Mouse (Mus musculus): ENCODE results near the gene Plcb2.

Gene Plcb2

GRCm38 (mm10) chr2:118709655-118710221 lies 18.5 kb downstream of the Plcb2 start:
- no peak for DNase-seq

- DNase-seq, result no peak
Observed at GRCm38 (mm10) chr2:118708472-118708871, 19.8 kb downstream of the Plcb2 start.

GRCm38 (mm10) chr2:118706436-118706835 lies 21.8 kb downstream of the Plcb2 start:
- no peak for DNase-seq

DNA sequence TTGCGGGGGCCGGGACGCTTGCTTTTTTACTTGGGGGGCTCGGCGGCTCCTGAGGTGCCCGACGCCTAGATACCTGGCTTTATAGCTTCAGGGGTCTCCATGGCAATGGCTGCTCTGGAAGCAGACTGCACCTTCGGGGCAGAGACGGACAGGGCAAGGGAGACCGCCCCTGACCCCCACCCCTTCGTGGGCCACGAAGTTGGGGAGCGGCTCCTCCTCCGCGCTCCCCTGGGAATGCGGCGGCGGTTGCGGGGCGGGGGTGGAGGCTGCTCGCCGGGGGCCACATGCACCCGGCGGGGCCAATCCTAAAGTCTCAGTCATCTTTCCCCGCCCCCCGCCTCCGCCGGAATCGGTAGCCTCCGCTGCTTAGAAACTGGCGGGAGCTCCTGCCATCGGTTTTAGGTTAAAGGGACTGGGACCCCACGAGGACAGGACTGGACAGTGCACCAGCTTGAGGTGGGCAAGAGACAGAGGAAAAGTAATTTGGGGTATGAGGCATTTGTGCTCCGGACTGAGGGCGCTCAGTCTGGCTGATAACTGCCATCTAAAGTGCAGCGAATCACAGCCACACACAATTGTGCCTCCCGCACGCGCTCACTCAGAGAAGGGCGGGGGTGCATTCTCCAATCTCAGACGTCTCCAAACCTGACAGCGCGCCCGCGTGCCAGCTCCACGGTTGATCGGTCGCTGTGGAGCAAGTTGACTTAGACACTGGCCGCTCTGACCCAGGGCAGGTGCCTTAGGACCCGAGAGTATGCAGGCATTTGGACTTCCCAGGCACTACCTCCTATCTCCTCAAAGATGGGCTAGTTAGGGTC lies 24.1 kb downstream of the Plcb2 start, which contains the start of gene Ankrd63:
TSS of gene Ankrd63 (minus strand) at position 51 of the 818 bp plus-strand sequence.
- DNase-seq, result no peak

- DNase-seq, result no peak
Observed at GRCm38 (mm10) chr2:118702883-118703761, 25.1 kb downstream of the Plcb2 start.

- DNase-seq, result no peak
Observed at GRCm38 (mm10) chr2:118701971-118702882, 26.0 kb downstream of the Plcb2 start.

- DNase-seq, result no peak
Observed at GRCm38 (mm10) chr2:118701161-118701560, 27.1 kb downstream of the Plcb2 start.

GRCm38 (mm10) chr2:118700179-118701062 lies 27.8 kb downstream of the Plcb2 start:
- peak; percentile 54 for DNase-seq

DNA sequence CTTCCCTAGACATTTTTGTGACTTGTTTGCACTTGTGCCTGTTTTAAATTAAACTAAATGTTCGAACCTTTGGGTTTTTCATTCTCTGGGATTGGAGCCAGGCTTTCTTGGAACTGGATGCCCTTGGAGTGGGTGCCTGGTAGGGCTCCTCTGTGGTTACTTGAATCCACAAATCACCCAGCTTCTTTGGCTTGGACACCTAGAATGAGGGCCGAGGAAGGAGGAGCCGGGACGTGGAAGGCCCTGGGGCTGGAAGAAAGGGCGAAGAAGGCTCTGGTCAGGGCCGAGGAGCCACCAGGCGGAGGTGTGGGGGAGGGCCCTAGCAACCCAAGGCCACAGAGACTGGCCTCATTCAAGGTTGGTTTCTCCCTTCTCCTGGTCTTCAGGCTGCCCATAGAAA lies 30.3 kb downstream of the Plcb2 start:
- DNase-seq, result no peak

DNA sequence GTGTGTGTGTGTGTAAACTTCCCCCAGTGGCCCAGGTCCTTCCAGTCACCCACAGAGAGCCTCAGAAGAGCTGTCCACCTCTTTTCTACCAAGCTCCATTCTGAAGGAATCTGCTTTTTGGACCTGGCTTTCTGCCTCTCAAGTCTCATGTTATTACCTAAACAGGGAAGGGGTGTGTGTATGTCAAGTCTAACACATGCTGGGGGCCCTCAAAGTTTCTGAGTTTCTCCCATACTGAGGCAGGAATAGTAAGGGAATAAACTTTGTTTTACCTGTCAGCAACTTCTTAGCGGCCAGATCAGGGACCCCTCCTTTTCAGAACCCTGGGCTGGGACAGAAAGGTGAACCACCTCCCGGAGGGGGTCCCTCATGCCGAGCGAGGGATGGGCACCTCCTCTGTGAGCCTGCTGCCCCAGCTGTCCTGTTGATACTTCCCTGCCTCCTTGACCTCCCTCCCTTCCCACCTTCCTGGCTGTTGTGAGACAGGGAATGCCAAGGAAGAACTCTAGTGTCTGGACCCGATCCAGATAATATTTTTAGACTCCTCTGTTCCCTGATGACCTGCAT lies 30.8 kb downstream of the Plcb2 start:
- no peak for DNase-seq

- DNase-seq, result peak; percentile 21
Observed at GRCm38 (mm10) chr2:118696451-118697308, 31.6 kb downstream of the Plcb2 start.

DNA sequence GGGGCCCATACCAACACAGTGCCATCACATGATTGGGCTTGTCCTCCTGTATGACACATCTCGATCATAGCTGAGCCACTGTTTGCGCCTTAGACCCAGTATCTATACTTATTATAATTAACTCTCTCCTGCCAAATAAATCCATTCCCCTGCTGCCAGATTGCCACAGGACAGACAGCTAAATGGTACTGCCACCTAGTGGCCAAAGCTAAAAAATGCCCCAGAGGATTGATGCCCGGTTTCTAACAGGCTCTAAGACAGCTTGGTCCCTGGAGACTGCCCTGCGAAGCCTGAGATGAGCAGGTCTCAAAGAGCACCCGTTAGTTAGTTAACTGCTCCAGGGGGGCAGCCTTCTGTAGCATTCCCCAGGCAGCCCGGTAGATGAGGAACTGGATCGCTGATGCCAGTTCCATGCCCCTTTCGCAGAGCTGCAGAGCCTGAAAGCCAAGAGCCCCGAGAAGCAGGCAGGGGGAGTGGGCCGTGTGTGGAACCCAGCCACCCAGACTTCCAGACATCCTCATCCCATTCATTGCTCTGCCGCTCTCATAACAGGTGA lies 32.5 kb downstream of the Plcb2 start:
- peak; percentile 58 for DNase-seq

DNA sequence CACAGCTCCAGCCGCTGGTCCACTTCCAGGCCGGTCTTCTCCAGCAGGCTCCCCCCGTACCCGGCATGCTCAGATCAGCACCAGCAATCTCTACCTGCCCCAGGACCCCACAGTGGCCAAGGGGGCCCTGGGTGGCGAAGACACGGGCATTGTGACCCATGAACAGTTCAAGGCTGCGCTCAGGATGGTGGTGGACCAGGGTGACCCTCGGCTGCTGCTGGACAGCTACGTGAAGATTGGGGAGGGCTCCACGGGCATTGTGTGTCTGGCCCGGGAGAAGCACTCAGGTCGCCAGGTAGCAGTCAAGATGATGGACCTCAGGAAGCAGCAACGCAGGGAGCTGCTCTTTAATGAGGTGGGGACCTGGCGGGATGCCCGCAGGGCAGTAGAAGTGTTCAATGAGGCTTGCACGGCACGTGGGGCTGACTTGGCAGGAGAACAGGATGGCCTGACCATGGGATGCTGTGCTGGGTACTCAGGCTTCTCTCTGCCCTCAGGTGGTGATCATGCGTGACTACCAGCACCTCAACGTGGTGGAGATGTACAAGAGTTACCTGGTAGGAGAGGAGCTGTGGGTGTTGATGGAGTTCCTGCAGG lies 34.8 kb downstream of the Plcb2 start:
- DNase-seq, result no peak

DNA sequence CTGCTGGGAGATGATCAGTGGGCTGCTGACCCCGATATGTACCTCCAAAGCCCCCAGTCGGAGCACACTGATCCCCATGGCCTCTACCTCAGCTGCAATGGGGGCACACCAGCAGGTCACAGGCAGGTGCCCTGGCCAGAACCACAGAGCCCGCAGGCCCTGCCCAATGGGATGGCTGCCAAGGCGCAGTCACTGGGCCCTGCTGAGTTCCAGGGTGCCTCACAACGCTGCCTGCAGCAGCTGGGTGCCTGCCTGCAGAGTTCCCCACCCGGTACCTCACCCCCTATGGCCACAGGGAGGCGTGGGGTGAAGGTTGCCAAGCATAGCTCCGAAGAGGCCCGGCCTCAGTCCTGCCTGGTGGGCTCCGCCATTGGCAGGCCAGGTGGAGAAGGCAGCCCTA lies 38.4 kb downstream of the Plcb2 start:
- no peak for DNase-seq

GRCm38 (mm10) chr2:118687791-118688190 lies 40.4 kb downstream of the Plcb2 start:
- DNase-seq, result no peak

DNA sequence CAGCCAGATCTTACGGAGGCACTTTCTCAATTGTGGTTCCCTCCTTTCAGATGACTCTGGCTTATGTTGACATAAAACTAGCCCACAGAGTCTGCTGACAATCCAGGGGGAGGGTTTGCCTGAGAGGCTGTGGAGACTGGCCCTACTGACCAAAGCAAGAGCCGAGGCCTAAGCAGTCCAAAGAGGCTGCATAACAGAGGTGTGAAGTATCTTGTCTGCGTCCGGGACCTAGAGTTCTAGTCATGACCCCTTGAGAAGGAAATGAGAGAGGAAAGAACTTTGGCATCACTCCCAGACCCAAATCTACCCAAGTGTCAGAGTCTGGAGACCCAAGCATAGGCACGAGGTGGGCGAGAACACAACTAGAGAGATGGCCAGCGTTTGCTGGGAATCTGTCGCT lies 41.5 kb downstream of the Plcb2 start:
- DNase-seq, result no peak

GRCm38 (mm10) chr2:118685088-118685487 lies 43.1 kb downstream of the Plcb2 start:
- no peak for DNase-seq

DNA sequence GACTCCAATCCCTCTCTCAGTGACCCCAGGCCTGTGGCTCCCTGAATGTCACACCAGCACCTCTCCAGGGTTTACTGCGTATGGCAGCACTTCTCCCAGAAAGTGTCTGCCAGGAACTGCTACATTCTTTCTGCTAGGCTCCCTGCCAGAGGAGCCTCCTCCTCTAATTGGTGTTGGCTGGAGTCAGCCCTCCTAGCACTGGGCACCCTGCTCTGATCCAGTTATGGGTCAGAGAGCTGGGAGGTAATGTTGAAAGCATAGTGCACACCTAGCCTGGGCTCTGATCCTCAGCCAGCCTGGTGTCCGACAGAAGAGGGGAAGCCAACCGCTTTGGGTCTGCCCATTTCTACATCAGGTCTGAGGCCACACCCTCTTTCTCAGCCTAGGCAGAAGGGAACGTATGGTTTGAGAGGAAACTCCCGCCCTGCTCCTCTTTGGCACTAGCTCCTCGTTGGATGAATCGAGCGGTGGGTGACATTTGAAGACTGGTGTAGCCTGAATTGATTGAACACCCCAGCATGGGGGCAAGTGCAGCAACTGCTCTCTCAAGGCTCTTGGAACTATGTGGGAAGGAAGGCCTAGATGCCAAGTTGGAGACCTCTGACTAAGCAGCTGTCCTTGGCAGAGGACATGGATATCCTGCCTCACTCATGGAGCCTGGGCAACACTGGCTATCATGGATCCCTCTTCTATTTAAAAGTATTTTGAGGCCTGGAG lies 45.5 kb downstream of the Plcb2 start:
- DNase-seq, result no peak

- DNase-seq, result no peak
Observed at GRCm38 (mm10) chr2:118680926-118681325, 47.3 kb downstream of the Plcb2 start.
